Mouse (Mus musculus) frontal cortex, postnatal 25 days (tissue): ENCODE results near the gene Saxo1.

ENCODE experiments used
- DNase-seq, 2 experiments: peaks; one replicate each; pipeline ENCODE4 v3.0.0; 2022; ENCODE audit warnings: low spot score in 2 of 2

The Saxo1 gene

GRCm38 (mm10) chr4:86527162-86528136, 30.7 kb downstream of the Saxo1 start:
- DNase-seq: no peak

GRCm38 (mm10) chr4:86524483-86524882, 33.6 kb downstream of the Saxo1 start:
- no peak for DNase-seq

- no peak for DNase-seq
Measured at GRCm38 (mm10) chr4:86523771-86524170, 34.4 kb downstream of the Saxo1 start.

GRCm38 (mm10) chr4:86520695-86521094, 37.4 kb downstream of the Saxo1 start:
- no peak for DNase-seq

GRCm38 (mm10) chr4:86519953-86520352, 38.2 kb downstream of the Saxo1 start:
- no peak for DNase-seq

GRCm38 (mm10) chr4:86504656-86505055, 53.5 kb downstream of the Saxo1 start:
- DNase-seq: no peak

- DNase-seq: no peak
Measured at GRCm38 (mm10) chr4:86499561-86499960, 58.6 kb downstream of the Saxo1 start.

GRCm38 (mm10) chr4:86498754-86499153, 59.4 kb downstream of the Saxo1 start:
- no peak for DNase-seq

- no peak for DNase-seq
Measured at GRCm38 (mm10) chr4:86489128-86489527, 69.0 kb downstream of the Saxo1 start.

GRCm38 (mm10) chr4:86486901-86487300, 71.2 kb downstream of the Saxo1 start:
- DNase-seq: no peak

DNA sequence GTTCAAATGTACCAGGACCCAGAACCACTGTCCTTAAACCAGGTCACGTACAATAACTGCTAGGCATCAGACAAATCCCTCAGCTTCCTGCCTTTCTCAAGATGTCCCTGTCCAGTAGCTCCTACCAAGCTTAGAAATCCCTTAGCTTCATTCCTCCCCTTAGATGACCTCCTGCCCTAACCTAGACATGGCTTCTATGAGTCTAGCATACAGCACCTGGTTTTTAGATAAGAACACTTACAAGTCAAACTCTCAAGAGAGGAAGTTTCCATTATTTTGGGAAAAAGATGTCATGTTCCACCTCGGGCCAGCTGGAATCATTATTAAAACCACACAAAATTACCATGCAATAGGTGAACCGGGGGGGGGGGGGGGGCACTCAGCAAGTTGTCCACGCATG, 71.6 kb downstream of the Saxo1 start:
- no peak for DNase-seq

DNA sequence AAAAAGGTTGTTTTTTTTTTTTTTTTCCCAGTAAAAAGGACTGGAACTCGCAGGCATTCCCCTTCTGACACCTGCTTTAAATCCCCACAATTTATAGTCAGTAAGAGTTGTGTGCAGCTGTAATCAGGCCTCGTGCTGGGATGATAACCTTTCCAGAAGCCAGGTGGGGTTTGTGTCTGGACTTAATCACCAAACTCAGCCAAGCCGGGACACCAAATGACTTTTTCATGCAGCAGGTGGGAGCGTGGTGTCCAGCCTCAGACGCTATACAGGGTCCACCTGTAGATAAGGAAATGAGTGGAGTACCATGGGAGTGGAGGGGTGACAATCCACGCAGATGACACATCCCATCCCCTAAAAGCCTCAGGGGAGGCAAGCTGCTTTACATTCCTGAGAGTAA, 73.1 kb downstream of the Saxo1 start:
- no peak for DNase-seq

DNA sequence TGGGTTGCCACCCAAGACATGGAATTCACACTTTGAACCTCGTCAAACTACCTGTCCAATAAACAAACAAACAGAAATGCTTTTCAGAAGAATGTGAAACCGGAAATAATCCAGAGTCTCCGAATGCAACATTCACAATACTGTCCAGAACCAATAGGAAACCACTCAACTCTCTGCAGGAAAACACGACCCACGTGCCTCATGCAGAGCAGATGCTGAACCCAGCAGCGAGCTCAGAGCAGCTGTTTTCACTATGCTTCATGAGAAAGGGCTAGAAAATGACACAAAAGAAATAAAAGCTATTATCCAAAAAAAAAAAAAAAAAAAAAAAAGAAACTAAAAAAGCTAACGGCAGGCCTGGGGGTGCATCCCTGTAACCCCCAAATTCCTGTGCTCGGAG, 74.4 kb downstream of the Saxo1 start:
- no peak for DNase-seq

DNA sequence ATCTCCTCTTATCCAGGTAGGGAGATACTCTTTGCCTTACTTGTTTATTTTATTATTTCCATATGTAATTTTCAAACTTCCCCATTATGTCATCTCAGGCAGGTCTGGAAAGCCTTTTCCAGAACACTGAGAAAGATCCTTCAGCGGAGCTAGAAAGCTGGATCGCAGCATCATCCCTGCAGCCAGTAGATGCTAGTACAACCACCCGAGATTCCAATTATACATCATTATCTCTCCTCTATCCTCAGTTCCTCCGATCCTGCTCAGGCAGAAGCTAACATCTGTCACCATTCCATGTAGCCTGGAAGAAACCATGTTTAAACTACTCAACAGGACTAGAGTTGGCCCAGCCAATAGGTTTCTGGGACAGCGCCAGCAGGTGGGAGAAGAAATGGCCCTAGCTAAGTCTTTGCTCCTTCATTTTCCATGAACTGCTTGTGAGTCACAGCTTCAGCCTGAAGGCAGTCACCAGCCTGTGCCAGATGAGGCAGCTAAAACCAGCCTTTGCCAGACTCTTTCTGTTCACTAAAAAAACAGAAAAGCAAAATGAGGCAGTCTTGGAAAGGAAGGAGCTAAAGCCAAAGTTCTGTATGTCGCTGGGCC, 75.0 kb downstream of the Saxo1 start:
- DNase-seq: peak in 1 of 2 experiments; percentile 26

DNA sequence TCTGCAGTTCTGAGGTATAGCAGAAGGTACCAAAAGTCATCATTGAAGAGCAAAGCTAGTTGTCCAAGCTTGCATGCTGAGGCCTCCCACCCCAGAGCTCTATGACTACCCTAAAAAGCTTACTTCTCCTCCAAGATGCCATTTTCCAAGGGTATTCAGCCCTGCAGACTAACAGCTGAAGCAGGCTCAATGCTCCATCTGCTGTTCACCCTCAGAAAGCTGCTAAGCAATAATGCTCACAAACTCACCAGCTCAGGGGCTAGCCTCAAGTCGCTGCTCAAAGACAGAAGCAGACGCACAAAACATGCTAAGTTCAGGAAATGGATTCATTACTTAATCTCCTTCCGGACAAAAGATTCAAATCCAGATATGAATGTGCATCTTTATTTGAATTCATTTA, 77.2 kb downstream of the Saxo1 start:
- peak in 1 of 2 experiments; percentile 7 for DNase-seq

DNA sequence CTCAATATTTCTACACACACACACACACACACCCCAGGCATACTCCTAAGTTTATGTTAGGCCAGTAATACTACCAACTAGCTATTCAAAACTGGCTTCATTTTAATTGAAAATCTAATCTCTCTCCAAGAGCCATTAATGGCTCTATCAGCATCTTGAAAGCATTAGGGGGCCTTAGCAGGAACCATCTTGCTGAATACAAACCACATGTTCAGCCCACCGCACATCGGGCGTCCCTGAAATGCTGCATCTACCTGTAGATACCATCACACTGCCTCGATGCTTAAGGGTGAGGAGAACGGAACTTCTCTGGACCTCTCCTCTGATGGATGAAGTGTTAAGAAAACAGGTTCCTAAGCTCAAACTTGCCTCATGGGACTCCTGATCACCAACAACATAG, 93.3 kb downstream of the Saxo1 start:
- DNase-seq: no peak

DNA sequence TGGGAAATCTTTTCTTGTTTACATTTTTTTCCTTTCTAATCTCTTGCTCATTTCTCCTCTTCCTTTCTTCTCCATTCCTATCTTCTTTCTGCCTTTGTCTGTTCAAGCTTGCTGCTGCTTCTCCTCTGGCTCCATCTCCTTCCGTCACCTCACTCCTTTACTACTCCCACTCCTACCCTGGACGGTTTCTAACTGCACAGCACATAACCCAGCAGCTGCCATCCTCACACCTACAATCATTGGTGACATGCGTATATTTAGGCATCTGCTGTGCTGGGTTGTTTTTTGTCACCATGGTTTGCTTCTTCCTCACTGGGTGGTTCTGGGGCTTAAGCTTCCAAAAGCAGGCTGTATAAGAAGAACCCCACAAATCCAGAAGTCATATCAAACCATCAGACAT, 107.7 kb downstream of the Saxo1 start:
- no peak for DNase-seq

DNA sequence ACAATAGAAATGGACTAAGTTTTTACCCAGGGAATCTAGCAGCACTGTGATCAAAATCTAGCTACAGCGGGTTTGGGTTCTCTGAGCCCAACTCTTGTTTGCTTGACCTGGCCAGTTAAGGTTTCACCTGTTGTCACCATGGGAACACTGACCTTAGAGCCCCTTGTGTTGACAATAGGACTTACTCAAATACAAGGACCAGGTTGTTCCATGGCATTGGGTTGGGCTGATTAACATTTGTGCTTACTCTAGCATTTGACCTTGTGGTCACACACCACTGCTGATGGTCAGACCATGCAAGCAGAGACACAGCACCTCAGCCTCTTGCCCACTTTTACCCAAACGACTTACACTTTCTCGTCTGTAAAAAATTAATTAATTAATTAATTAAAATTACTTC, 121.8 kb downstream of the Saxo1 start:
- DNase-seq: no peak

DNA sequence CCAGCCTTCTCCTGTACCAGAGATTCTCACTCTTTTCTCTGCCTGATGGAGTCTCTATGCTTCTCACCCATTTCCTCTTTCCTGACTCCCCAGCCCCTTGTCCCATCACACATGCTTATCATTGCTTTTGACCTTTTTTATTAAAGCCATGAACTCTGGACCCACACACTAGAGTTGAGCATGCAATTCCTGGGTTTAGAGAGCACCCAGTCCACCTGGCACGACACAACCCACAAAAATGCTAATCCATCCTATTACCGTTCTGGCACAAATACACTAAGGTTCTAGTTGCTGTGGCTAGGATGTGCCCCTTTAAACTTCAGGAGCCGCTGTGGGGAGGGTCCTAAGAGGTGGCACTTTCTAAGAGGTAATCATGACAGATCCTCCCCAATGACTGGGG, 122.5 kb downstream of the Saxo1 start:
- no peak for DNase-seq

DNA sequence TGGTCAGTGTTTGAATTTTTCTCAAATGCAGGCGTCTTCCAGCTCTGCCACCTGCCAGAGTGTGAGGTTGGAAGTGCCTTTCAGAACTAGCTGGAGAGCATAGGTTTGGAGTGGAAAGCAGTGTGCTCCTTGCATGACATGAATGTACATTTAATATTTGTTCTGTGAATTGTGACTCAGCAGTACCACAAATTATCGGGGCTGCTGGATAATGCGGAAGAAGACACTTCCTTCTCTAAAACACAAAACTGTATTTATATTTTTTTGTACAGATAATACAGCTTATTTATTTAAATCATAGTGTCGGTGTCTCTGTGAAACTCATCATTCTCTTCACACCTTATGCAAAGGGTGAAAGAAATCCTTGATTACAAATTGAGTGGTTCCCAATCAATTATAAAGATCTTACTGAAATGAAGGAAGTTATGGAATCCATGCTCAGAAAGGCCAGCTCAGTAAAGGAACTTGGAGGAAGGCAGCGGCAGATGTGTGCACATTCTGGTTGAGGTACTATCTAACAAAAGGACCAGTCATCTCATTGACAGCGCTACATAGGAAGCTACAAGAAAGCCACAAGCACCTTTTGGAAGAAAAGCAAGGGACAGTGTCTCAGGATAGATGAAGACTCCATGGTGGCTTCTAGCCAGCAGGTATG, 129.9 kb downstream of the Saxo1 start:
- no peak for DNase-seq

- no peak for DNase-seq
Measured at GRCm38 (mm10) chr4:86427312-86427711, 130.8 kb downstream of the Saxo1 start.

DNA sequence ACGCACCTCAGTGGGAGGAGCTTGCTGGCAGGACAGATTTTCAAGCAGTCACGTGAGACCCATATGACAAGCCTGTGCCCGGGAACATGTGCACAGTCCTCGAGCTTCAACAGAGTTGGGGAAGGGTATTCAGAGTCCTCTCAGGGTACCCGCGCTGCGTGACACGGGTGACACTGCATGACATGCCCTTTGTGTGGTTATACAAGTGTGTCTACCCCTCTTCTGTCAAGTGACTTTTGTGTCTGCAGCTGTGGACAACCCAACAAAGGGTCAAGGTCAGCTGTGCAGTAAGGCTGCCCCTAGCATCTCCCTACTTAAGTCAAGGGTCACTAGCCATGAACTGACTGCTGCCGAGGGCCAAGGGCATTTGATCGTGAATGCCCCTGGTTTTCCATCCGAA, 131.6 kb downstream of the Saxo1 start:
- DNase-seq: no peak

DNA sequence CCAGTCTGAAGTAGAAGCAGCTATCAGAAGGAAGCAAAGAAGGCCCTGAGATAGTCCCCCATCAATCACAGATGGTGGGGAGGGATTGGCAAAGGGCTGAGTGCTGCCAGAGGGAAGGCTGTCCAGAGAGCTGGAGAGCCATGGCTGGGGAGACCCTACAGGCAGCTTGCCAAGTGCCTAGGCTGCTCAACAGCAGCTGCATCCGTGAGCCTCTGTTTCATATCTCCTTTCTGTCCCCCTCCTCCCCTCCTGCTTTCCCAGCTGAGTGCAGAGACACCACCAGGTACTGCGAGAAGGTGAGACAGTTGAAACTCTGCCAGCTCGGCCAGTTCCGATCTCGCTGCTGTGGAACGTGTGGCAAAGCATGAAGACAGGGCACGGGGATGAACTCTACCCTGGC, 132.5 kb downstream of the Saxo1 start:
- no peak for DNase-seq
